Mouse (Mus musculus) cortical plate, adult 2 months (tissue): Measurements from ENCODE around the gene Pdzrn3.

ENCODE experiments used
- CTCF ChIP-seq: fragments of 200-500 bp; IDR thresholded peaks from 2 replicates; pipeline ENCODE4 v1.5.1; 2011; ENCODE audit warnings: mild to moderate bottlenecking, control low read depth, low read length; ENCODE audit not compliant: insufficient read depth; ENCODE audit errors: extremely low read depth
- POLR2A ChIP-seq: fragments of 200-500 bp; IDR thresholded peaks from 2 replicates; pipeline ENCODE4 v1.6.1; 2011; ENCODE audit warnings: mild to moderate bottlenecking, low read length, control low read depth; ENCODE audit not compliant: insufficient read depth; ENCODE audit errors: extremely low read depth

GRCm38 (mm10) chr6:101303501-101303900 lies 74.2 kb downstream of the Pdzrn3 start:
- no peak for TF ChIP-seq POLR2A
- no peak for TF ChIP-seq CTCF
